Mouse (Mus musculus): ENCODE data around the gene Tnni2.
A peak's percentile ranks its signal among the peaks of the same experiment; 100 is the strongest.
"Not testable (repeated sequence)": the region's sequence is repeated elsewhere in the genome, so short reads cannot be mapped to it uniquely, and the experiment has no call there.

The Tnni2 gene

DNA sequence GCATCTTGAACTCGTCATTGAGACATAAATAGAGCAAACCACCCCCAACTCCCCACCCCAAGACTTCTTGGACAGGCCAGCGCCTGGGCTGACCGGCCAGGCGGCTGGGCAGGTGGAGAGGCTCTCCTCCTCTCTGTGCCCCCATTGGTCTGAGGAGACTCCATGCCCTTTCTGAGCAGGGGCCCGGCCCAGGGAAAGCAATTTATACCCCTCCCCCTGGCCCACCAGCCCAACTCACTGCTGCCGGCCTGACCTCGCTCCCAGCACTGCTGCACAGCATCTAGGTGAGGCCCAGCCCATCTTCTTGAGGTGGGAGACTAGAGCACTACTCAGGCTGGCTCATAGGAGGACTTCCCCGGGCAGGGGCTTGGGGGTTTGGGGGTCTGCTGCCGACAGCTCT is at the start of gene Tnni2:
Tnni2 (plus strand) TSS at position 224 of the 400 bp plus-strand sequence.
- no peak for DNase-seq

DNA sequence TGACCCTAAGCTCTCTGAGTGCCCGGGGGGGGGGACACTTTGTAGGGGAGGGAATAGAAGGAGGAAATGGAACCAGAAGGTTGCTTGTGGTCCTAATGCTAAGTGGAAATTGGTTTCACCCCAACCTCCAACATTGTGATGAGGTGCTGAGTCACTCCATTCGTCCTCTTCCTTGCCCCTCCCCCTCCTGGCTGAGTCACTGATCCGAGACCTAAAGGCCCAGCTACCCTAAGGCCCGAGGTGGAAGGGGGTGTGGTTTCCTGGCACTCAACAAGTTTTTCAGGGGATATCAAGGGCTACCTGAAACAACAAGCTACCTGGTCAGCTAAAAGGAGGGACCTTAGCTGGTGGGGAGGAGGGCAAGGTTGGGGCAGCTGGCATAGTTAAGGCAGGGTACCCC is 48.4 kb upstream of the Tnni2 start:
- peak; percentile 60 for DNase-seq

DNA sequence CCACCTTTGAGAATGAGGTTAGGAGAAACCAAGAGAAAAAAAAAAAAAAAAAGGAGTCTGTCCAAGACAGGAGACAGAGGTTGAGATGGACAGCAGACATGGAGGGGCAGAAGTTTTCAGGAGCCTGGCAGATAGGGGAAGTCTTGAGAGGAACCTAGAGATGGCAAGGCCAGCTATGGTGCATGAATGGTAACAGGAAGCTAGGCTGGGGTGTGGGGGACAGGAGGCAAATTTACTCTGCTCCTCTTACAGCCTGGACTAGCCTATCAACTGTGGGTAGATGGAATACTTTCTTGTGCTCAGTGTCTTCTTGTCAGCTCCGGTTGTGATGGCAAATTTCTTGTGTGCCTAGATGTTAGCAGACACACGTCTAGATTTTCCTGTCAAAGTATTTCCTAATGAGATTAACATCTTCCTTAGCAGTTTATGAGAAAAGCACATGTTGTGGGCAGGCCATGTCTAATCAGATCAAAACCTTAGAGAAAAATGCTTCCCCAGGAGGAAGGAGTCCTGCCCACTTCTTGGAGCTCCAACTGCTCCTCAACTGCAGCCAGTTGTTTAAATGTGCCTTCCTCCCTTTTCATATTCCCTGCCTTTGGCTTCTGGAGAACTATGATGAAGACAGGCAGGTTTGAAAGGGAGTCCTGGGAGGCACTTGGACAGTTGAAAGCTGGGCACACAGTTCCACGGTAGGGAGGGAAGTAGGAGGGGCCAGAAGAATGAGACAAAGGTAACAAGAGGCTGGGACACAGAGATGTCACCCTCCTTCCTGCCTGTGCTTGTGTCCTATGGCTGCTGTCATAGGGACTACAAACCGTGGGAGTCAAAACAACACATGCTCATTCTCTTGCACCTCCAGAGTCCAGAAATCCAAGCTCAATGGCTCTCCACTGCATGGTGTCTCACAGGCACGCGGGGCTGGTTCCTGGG is 47.1 kb upstream of the Tnni2 start:
- no peak for DNase-seq

DNA sequence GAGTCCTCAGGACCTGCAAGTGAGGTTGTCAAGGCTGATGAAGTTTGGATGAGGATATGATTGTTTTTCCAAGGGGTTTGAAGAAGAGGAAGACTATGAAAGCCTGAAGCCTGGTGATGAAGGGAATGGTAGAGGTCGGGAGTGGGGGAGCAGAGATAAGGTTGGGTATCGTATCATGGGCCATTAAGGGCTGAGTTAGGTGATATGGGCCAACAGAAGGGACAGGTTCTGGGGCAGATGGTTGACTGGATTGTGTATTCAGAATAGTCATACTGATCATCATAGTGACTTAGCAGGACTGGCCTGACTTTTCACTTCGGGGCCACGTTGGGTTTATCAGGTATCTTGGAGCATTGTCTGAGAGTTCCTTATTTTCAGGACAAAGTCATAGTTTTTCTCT is 46.1 kb upstream of the Tnni2 start:
- no peak for DNase-seq

DNA sequence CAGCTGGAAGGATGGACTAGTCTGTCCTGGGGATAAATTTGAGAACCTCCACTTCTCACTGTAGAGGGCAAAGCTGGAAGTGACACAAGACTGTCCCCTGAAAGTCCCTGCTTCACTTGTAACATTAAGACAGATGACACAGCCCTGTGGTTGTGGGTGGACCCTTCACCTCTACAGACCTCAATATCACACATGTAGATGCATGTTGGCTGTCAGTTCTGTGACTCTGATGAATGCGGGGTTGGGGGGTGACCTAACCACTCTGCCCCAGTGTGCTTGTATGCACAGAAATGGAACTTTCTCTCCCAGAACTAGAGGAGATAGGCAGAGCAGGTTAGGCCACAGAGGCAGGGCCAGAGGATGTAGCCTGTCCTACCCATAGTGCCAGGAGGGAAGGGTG is 45.0 kb upstream of the Tnni2 start:
- DNase-seq = no peak

DNA sequence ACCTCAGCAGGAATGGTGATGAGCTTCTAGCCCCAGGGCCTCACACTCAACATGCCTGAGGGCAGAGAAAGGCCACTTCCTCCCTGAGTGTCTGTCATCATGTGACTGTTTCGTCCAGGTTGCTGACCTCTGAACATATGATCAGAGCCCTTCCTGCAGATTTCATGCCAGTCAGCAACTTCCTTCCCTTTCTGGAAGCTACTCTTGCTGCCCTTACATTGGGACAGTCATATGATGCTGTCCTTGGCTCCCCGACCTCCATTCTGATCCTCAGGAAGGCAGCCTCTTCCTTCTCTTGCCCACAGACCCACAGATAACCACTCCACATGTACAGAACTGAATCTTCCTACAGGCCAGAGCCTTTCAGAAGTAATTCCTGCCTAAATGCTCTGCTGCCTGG is 43.6 kb upstream of the Tnni2 start:
- peak; percentile 47 for DNase-seq

DNA sequence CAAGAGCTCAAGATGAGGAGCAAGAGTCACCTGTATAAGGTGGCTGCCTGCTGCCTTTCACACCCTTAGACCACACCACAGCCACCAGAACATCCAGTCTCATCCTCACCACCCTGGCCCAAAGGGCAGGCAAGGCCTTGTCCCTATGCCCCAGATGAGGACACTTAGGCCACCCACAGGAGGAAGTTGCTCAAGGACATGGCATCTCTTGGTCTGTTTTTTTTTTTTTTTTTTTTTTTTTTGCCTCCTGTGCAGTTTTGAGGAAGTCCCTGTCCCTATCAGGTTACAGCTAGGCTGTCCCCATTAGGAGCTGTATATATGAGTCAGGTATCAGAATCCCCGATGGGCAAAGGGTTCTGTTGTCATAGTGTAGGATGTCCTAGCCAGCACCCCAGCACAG is 42.4 kb upstream of the Tnni2 start:
- no peak for DNase-seq

DNA sequence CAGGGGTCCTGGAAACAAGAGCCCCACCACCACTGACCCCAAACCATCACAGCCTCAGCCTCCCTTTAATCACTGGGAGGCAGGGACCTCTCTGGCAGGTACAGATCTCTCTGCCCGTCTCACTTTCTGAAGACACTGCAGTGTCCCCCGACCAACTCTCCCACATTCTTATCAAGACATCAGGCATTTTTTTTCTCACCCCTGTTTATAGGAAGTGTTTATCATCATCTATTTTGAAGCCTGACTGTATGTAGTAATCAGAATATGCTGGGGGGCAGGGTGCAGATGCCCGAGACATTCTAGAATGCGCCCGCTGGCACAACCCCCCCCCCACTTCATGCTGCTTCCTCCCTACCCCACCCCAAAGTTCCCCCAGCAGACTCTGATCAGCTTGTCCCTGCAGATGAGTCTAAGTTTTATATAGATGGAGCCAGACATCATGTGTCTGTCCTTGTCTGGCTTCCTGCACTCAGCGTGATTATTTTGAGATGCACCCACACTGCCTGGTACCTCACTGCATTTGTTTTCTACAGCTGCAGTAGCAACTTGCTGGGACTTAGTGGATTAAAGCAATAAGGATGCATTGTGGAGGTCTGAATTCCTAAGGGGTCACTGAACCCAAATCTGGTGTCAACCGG is 41.4 kb upstream of the Tnni2 start:
- DNase-seq = no peak

DNA sequence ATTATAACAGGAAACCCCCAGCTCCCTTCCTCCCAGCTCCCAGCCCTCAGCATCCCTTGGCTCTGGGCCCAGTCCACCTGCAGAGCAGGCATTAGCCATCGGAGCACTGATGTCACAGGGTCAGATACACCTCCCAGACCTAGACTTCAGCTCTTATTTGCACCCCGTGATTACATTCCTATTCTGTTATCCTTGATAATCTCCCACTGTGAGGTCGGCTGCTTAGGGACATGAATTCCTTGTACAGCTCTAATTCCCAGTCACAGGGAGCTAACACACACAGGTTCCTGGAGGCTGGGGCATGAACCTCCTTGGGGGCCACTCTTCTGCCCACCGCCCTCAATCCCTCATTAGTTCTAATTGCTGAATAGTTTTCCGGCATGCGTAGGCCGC is 40.9 kb upstream of the Tnni2 start:
- DNase-seq = peak; percentile 24

DNA sequence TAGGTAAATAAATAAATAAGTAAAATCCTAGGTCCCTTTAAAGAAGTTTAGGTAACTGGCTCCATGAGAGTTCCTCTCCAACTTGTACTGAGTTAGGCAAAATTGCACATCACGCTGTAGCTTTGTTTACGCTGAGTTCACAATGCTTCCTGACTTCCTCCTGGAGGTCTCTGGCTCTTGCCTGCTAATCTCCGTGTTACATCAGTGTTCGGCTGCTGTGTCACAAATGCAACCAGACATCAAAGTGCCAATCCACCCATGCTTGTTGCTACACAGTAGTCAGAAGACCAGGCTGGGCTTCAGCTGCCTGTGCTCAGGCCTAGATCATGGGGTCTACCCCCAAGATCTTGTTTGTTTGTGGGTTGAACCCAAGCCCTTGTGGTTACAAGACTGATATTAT is 38.0 kb upstream of the Tnni2 start:
- DNase-seq = no peak

DNA sequence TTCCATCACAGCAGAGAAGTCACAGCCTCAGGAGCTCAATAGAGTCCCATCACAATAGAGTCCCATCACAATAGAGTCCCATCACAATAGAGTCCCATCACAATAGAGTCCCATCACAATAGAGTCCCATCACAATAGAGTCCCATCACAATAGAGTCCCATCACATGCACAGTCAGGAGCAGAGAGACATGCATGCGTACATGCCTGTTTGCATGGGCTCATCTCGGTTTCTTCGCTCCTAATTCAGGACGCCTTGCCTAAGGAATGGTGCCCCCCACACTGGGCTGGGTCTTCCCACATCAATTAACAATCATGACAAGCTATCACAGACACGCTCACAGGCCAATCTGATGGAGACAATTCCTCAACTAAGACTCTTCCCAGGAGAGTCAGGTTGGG is 36.5 kb upstream of the Tnni2 start:
- DNase-seq = not testable (repeated sequence)

DNA sequence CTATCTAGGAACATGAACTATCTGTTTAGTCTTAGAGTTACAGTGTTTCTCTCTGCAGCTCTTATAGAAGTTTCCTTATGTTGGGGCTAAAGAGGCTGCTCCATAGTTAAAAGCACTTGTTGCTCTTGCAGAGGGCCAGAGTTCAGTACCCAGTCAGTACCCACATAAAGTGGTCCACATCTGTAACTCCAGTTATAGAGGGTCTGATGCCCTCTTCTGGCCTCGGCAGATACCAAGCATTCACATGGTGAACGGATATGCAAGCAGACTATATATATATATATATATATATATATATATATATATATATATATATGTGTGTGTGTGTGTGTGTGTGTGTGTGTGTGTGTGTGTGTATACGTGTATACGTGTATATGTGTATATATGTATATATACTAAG is 33.7 kb upstream of the Tnni2 start:
- DNase-seq = no peak

DNA sequence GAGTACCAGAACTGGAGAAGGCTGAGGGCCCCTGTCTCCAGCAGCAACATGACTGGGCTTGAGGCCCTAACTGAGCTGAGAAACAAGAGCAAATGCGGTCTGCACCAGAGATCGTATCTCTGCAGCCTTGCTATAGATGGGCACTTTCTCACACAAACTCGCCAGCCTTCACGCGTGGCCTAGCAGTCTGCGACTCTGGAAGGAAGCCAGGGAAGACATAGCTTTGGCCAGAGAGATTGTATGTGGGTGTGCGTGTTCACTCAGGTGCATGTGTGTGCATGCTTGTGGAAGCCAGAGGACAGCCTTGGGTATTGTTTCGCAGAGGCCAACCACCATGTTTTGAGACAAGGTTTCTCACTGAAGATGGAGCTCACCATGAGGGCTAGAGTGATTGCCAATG is 32.9 kb upstream of the Tnni2 start:
- DNase-seq = no peak

DNA sequence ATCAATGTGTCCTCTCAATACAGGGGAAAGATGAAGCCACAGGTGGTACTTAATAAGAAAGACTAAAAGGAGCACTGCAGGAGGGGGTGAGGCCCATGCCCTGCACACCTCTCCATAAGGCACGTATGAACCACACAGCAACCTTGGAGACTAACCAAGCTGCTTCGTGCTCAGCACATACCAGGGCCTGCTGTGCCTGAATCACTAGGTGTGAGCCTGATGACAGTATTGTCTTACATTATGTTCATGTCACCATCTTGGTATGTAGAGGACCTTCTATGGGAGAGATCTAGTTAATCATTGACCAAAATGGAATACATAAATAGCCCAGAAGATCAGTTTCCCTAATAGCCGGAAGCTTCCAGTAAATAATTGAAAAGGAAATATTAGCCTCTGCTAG is 32.0 kb upstream of the Tnni2 start:
- no peak for DNase-seq

DNA sequence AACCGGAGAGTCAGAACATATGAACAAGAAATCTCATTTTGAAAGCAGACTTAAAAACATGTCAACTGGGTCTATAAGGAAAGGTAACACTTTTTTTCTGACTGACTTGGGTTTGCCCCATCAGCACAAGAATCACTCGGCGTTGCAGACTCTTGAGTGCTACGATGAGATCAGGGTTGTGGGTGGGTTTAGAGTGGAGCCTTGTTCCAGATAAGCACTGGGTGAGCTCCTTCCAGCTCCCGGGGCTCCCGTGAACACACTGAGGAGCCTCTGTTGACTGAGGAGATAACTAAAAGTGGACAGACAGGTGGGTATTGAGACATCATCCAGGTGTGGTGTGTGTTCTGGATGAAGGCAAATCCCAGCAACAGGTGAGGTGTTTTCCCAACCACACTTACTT is 28.3 kb upstream of the Tnni2 start:
- no peak for DNase-seq

DNA sequence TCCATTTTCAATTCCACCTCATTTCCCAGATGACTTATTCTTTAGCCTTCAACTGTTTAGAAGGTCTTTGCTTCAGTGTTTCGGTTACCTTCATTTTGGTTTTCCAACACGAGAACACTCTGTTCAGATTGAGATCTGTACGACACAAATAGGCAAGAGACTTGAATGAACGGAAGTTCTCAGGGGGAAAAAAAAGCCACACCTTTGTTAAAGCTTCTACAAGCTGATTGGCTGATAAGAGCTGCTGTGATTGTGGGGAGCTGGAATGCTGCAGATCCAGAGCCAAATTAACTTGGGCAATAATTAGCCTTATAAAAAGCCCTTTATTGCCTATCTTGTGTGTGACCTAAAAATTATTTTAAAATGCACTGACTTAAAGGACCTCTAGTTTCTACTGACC is 26.3 kb upstream of the Tnni2 start:
- no peak for DNase-seq

DNA sequence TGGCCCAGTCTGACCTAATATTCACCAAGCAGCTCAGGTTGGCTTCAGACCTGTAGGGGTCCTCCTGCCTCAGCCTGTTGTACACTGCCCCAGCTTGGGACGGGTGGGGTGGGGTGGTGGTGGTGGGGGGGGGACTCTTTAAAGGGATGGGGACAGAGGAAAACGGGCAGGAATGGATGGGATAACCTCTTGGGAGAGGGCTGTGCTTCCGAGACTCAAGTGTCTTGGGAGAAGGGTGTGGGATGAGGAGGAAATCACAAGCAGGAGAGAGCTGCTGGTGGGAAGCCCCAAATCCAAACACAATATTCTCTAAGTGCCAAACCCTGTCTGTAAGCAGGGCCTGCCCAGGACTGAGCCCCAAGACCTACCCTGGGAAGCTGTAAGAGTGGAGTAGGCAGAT is 25.4 kb upstream of the Tnni2 start:
- DNase-seq = no peak

DNA sequence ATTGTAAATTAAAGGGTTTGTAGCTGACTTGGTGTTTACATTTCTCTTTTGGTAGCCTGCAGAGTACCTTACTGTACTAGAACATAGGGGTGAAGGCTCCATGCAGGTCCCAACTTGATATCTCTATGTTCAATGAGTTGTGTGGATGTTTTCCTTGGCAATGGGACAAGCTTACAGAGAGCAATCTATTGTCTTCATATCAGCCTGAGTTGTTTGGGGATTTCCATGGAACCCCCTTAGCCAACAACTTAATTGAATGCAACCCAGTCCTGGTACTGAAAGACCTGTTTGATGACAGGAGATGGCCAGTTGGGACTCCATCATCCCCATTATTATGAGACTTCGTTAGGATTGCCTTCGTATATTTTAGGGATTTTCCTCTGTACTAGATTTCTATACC is 23.6 kb upstream of the Tnni2 start:
- DNase-seq = no peak

DNA sequence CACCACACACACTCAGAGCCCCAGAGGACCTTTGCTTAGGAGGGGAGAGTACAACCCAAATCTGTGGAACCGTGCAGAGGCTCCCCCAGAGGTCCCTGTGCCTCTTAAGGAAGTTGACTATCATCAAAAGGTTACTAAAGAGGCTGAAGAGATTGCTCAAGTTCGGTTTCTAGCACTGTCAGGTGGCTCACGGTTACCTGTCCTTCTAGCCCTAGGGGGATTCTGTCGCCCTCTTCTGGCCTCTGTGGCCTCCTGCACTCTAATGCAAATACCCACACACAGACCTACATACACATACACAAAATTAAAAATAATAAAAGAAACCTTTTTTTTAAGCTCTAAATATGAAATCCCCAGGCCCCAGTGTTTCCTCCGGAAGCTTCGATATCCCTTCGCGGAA is 22.9 kb upstream of the Tnni2 start:
- no peak for DNase-seq

DNA sequence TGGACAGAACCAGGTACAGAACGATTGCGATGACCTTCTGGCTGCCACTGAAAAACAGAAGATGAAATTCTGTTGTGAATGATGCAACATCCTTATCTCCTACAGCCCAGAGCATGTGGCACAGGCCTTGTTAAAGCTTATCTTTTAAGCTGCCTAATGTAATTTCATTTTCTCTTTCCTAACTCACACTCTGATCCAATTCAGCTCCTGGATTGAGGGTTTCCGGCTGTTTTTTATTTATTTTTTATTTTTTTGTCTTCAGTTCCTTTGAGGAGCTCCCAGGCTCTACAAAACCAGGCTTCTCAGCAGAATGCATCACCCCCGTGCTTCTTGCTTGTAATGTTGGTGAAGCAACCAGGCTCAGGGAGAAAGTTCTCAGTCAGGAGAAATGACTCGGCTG is 21.7 kb upstream of the Tnni2 start:
- no peak for DNase-seq

DNA sequence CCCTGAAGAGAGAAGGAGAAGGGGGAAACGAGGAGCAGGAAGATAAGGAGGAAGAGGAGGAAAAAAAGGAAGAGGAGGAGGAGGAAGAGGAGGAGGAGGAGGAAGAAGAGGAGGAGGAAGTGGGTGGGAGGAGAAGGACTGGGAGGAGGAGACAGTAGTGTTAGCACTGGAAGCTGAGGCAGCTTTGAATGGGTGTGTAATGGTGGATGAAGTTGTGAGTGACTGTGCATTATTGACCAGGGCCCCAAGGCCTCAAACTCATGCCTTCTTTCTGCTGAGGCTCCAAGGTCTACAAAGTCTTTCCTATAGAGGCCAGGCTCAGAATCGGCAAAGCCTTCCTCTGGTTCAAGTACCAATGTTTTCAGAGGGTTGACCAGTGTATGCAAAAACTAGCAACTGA is 19.8 kb upstream of the Tnni2 start:
- DNase-seq = no peak

DNA sequence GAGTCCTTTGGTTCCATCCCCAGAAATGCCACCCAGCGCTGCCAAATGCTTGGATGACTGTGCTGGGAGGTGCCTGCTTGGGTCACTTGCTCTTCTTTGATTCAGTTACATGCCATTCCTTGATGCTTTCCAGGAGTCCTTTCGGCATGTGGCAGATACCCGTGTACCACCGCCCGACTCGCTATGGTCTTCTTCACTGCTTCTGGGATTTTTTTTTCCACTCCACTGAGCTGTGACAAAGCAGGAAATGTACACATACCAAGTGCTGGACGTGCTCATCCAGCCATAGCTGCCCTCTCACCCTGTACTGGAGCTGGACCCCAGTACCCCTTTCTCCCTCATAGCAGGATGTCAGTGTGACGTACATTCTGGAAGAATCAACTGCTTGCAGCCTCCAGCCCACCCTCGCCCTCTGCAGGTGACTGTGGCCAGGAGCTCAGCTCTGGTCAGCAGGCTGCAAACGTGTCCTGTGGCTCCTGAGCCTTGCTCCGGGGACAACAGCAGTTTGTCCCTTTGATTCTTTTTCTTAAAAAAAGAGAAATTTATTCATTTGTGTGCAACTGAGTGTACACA is 15.9 kb upstream of the Tnni2 start:
- no peak for DNase-seq

DNA sequence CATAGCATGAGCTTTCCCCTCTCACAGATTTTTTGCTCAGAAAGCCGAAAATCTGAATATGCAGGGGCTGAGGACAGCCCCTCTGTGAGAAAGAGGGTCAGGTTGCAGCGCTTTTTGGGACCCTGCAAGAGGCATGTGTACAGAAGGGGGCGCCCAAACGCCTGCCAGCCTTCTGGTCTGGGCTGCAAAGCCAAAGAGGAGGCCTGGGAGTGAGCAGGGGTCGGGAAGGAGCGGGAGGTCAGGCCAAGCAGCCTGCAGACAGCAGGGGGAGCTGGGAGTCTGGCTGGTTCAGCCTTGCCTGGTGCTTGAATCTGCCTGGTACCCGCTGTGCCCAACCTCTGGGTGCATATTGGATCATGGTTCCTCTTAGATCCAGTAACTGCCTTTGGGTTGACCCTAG is 13.4 kb upstream of the Tnni2 start:
- DNase-seq = no peak

DNA sequence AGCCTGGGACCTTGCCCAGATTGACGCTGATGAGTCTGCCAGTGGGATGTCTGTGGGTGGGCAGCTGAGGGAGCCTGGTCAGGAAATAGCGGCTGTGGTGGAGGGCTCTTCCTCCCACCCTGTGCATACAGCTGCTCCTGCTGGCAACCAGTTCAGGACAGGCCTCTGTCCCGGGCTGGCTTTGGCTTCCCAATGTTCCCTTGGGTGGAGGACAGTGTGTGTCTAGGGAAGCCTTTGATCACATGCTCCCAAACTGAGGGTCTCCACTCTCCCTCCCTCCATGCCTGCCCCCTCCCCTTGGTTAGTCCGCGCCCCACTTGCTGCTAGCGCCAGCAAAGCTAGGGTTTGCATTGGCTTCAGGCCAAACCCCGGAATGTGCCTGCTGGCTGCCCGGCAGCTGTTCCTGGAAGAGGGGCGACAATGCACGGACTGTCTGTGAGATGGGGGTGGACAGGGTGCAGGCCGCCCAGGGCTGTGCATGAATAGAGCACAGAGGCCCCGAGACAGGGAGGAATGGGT is 11.4 kb upstream of the Tnni2 start:
- no peak for DNase-seq

Measured in kidney, adult 11 months (tissue).